Mouse (Mus musculus) bone marrow, adult 2 months (tissue): ENCODE measurements around the gene Dnah9. TPM values are rescaled to one million over a fixed set of nuclear protein-coding genes. Genes with fewer than 3 reads are reported as not detected.

ENCODE experiments used
- H3K27ac ChIP-seq: fragments of 200-500 bp; 2 replicates; pipeline ENCODE4 v1.5.1; 2012; ENCODE audit warnings: low read depth, mild to moderate bottlenecking, control low read depth, inconsistent platforms, low read length; ENCODE audit not compliant: control insufficient read depth, poor library complexity, insufficient read depth
- H3K4me1 ChIP-seq: fragments of 200-500 bp; 2 replicates; pipeline ENCODE4 v1.6.1; 2011; ENCODE audit warnings: low read length; ENCODE audit not compliant: control insufficient read depth, insufficient read depth
- H3K4me3 ChIP-seq: fragments of 200-500 bp; replicated peaks from 2 replicates; pipeline ENCODE3; 2011; ENCODE audit warnings: mild to moderate bottlenecking, low read depth, low read length, control low read depth; ENCODE audit not compliant: control insufficient read depth
- CTCF ChIP-seq: fragments of 200-500 bp; IDR thresholded peaks from 2 replicates; pipeline ENCODE4 v1.5.1; 2011; ENCODE audit warnings: low read length, control low read depth; ENCODE audit not compliant: control insufficient read depth, insufficient read depth
- POLR2A ChIP-seq: fragments of 200-500 bp; IDR thresholded peaks from 2 replicates; pipeline ENCODE4 v1.6.1; 2011; ENCODE audit warnings: low read depth, mild to moderate bottlenecking, control low read depth, low read length, borderline replicate concordance; ENCODE audit not compliant: control insufficient read depth
- WGBS: fragments of 180-500 bp; shearing (Covaris S2); methylation state at CpG from one replicate; pipeline ENCODE4 v1.1.7; 2018; 5-methylcytosine and 5-hydroxymethylcytosine counted together
- polyA plus RNA-seq: library from polyadenylated mRNA; stranded (reverse); fragments of >200 nt; gene quantifications from 2 replicates; pipeline ENCODE4 v1.2.4, GENCODE M21; 2011; ENCODE audit warnings: low replicate concordance; ENCODE audit not compliant: missing spikeins, insufficient read depth, insufficient read length

The Dnah9 gene
- polyA plus RNA-seq, 1 experiment = not detected

DNA sequence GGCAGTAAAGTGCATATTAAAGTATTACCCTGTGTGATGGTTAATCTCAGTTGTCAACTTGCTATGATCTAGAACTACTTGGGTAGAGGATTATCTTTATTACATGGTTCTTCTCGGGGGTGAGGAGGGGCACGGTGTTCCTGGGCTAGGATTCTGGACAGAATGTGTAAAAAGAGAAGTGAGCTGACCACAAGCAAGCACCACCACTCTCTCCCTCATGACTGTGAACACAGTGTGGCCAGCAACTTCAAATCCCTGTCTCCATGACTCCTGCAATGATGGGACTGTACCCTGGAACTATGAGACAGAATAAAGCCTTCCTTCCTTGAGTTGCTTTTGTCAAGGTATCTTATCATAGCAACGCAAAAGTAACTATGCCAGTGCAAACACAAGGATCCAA, 386.8 kb downstream of the Dnah9 start:
- TF ChIP-seq POLR2A (no peak), CTCF (no peak)
- Histone ChIP-seq H3K4me1 (peaks cover 2% of the 10 kb centered on the region; the same call in 1 of the 2 replicates), H3K27ac (no peak overlapping the region), H3K4me3 (no peak overlapping the region)
- 40% methylated on average over 3 of the region's 3 CpGs for WGBS
